Mouse (Mus musculus): ENCODE measurements at regions not wholly inside any gene's neighbourhood (a gene's known extent, or its start where the extent isn't known, plus 50 kb on each side); places are given as distances from the start of the nearest gene placed in this dataset.

GRCm38 (mm10) chr14:97170841-97171240, 651.9 kb upstream of the Klhl1 start:
- 70% methylated on average over 2 of the region's 2 CpGs for WGBS
- H3K9me3 ChIP-seq = no peaks in the 10 kb centered on the region
- ATAC-seq (ENCODE audit: borderline replicate concordance, extremely low read depth, low FRiP score, low TSS enrichment) = no peak

GRCm38 (mm10) chr14:97165793-97166192, 646.9 kb upstream of the Klhl1 start:
- Histone ChIP-seq H3K4me3 (no peak overlapping the region), H3K9me3 (no peaks in the 10 kb centered on the region), H3K36me3 (no peaks in the 10 kb centered on the region), H3K4me1 (no peaks in the 10 kb centered on the region), H3K27me3 (no peaks in the 10 kb centered on the region), H3K9ac (no peak overlapping the region), H3K4me2 (no peak overlapping the region), H3K27ac (no peak overlapping the region)
- no peak for ATAC-seq (ENCODE audit: borderline replicate concordance, extremely low read depth, low FRiP score, low TSS enrichment)
- WGBS = 80% methylated on average over 2 of the region's 2 CpGs

More at GRCm38 (mm10) chr14:97170841-97171240, 651.9 kb upstream of the Klhl1 start:
- Histone ChIP-seq H3K4me2 (no peak overlapping the region), H3K27me3 (no peaks in the 10 kb centered on the region), H3K4me1 (no peaks in the 10 kb centered on the region), H3K36me3 (no peaks in the 10 kb centered on the region), H3K9ac (no peak overlapping the region), H3K27ac (no peak overlapping the region), H3K4me3 (no peak overlapping the region)

- Histone ChIP-seq H3K4me2 (no peak overlapping the region), H3K36me3 (no peaks in the 10 kb centered on the region), H3K4me1 (no peaks in the 10 kb centered on the region), H3K27ac (no peak overlapping the region), H3K9me3 (no peaks in the 10 kb centered on the region), H3K4me3 (no peak overlapping the region), H3K27me3 (no peaks in the 10 kb centered on the region), H3K9ac (no peak overlapping the region)
- ATAC-seq (ENCODE audit: borderline replicate concordance, extremely low read depth, low FRiP score, low TSS enrichment) = peak; percentile 65; the same call in 1 of the 2 replicates
- 68% methylated on average over 9 of the region's 9 CpGs for WGBS
These were observed 630.2 kb upstream of the Klhl1 start for GRCm38 (mm10) chr14:97148997-97149653.

- Histone ChIP-seq H3K9me3 (no peaks in the 10 kb centered on the region), H3K27ac (no peak overlapping the region), H3K9ac (no peak overlapping the region), H3K4me2 (no peak overlapping the region), H3K27me3 (no peaks in the 10 kb centered on the region), H3K4me1 (no peaks in the 10 kb centered on the region), H3K36me3 (no peaks in the 10 kb centered on the region), H3K4me3 (no peak overlapping the region)
- no peak for ATAC-seq (ENCODE audit: borderline replicate concordance, extremely low read depth, low FRiP score, low TSS enrichment)
- WGBS = 78% methylated on average over 8 of the region's 8 CpGs
These were observed 597.2 kb upstream of the Klhl1 start for GRCm38 (mm10) chr14:97115918-97116635.

- ATAC-seq (ENCODE audit: borderline replicate concordance, extremely low read depth, low FRiP score, low TSS enrichment) = no peak
- no peak overlapping the region for H3K4me2 ChIP-seq
- no peak overlapping the region for H3K4me3 ChIP-seq
- H3K36me3 ChIP-seq = no peaks in the 10 kb centered on the region
- no peaks in the 10 kb centered on the region for H3K4me1 ChIP-seq
- H3K27ac ChIP-seq = no peak overlapping the region
- no peaks in the 10 kb centered on the region for H3K27me3 ChIP-seq
- H3K9ac ChIP-seq = no peak overlapping the region
- H3K9me3 ChIP-seq = no peaks in the 10 kb centered on the region
- WGBS = 77% methylated on average over 4 of the region's 4 CpGs
These were observed 582.3 kb upstream of the Klhl1 start for GRCm38 (mm10) chr14:97101090-97101675.

GRCm38 (mm10) chr14:97093389-97093788, 574.5 kb upstream of the Klhl1 start:
- H3K27ac ChIP-seq = no peak overlapping the region
- ATAC-seq (ENCODE audit: borderline replicate concordance, extremely low read depth, low FRiP score, low TSS enrichment) = no peak
- 84% methylated on average over 7 of the region's 7 CpGs for WGBS

GRCm38 (mm10) chr14:97088863-97089262, 570.0 kb upstream of the Klhl1 start:
- Histone ChIP-seq H3K4me2 (no peak overlapping the region), H3K4me1 (no peaks in the 10 kb centered on the region), H3K9me3 (no peaks in the 10 kb centered on the region), H3K9ac (no peak overlapping the region), H3K4me3 (no peak overlapping the region), H3K27me3 (no peaks in the 10 kb centered on the region), H3K27ac (no peak overlapping the region), H3K36me3 (no peaks in the 10 kb centered on the region)
- ATAC-seq (ENCODE audit: borderline replicate concordance, extremely low read depth, low FRiP score, low TSS enrichment) = no peak
- WGBS = 79% methylated on average over 4 of the region's 4 CpGs

More at GRCm38 (mm10) chr14:97093389-97093788, 574.5 kb upstream of the Klhl1 start:
- Histone ChIP-seq H3K4me2 (no peak overlapping the region), H3K36me3 (no peaks in the 10 kb centered on the region), H3K4me1 (no peaks in the 10 kb centered on the region), H3K27me3 (no peaks in the 10 kb centered on the region), H3K9ac (no peak overlapping the region), H3K4me3 (no peak overlapping the region), H3K9me3 (no peaks in the 10 kb centered on the region)

GRCm38 (mm10) chr14:97087346-97087745, 568.4 kb upstream of the Klhl1 start:
- H3K4me3 ChIP-seq = no peak overlapping the region
- ATAC-seq (ENCODE audit: borderline replicate concordance, extremely low read depth, low FRiP score, low TSS enrichment) = no peak
- H3K27me3 ChIP-seq = no peaks in the 10 kb centered on the region
- H3K9me3 ChIP-seq = no peaks in the 10 kb centered on the region
- H3K36me3 ChIP-seq = no peaks in the 10 kb centered on the region
- 68% methylated on average over 2 of the region's 2 CpGs for WGBS
- no peak overlapping the region for H3K9ac ChIP-seq
- no peak overlapping the region for H3K4me2 ChIP-seq
- H3K4me1 ChIP-seq = no peaks in the 10 kb centered on the region
- no peak overlapping the region for H3K27ac ChIP-seq

- WGBS = 72% methylated on average over 5 of the region's 5 CpGs
- H3K9me3 ChIP-seq = no peaks in the 10 kb centered on the region
- no peak for ATAC-seq (ENCODE audit: borderline replicate concordance, extremely low read depth, low FRiP score, low TSS enrichment)
These were observed 567.7 kb upstream of the Klhl1 start for GRCm38 (mm10) chr14:97086363-97087309.

GRCm38 (mm10) chr14:97074808-97075207, 555.9 kb upstream of the Klhl1 start:
- Histone ChIP-seq H3K9ac (no peak overlapping the region), H3K36me3 (no peaks in the 10 kb centered on the region), H3K27ac (no peak overlapping the region), H3K27me3 (no peaks in the 10 kb centered on the region), H3K9me3 (no peaks in the 10 kb centered on the region), H3K4me1 (no peaks in the 10 kb centered on the region), H3K4me3 (no peak overlapping the region), H3K4me2 (no peak overlapping the region)
- ATAC-seq (ENCODE audit: borderline replicate concordance, extremely low read depth, low FRiP score, low TSS enrichment) = no peak
- 80% methylated on average over 3 of the region's 3 CpGs for WGBS

More at GRCm38 (mm10) chr14:97086363-97087309, 567.7 kb upstream of the Klhl1 start:
- Histone ChIP-seq H3K4me2 (no peak overlapping the region), H3K4me3 (no peak overlapping the region), H3K9ac (no peak overlapping the region), H3K27ac (no peak overlapping the region), H3K36me3 (no peaks in the 10 kb centered on the region), H3K27me3 (no peaks in the 10 kb centered on the region), H3K4me1 (no peaks in the 10 kb centered on the region)

GRCm38 (mm10) chr14:97068770-97069169, 549.9 kb upstream of the Klhl1 start:
- no peaks in the 10 kb centered on the region for H3K9me3 ChIP-seq

More at GRCm38 (mm10) chr14:97068770-97069169, 549.9 kb upstream of the Klhl1 start:
- H3K4me2 ChIP-seq = no peak overlapping the region
- H3K27me3 ChIP-seq = no peaks in the 10 kb centered on the region
- no peak for ATAC-seq (ENCODE audit: borderline replicate concordance, extremely low read depth, low FRiP score, low TSS enrichment)
- no peak overlapping the region for H3K4me3 ChIP-seq
- H3K27ac ChIP-seq = no peak overlapping the region
- H3K36me3 ChIP-seq = no peaks in the 10 kb centered on the region
- no peaks in the 10 kb centered on the region for H3K4me1 ChIP-seq
- H3K9ac ChIP-seq = no peak overlapping the region
- 47% methylated on average over 3 of the region's 3 CpGs for WGBS

Data from lung, embryonic 15.5 days (tissue).